ENCODE assay signal across 9 mouse cellular contexts in the genomic region with DNA sequence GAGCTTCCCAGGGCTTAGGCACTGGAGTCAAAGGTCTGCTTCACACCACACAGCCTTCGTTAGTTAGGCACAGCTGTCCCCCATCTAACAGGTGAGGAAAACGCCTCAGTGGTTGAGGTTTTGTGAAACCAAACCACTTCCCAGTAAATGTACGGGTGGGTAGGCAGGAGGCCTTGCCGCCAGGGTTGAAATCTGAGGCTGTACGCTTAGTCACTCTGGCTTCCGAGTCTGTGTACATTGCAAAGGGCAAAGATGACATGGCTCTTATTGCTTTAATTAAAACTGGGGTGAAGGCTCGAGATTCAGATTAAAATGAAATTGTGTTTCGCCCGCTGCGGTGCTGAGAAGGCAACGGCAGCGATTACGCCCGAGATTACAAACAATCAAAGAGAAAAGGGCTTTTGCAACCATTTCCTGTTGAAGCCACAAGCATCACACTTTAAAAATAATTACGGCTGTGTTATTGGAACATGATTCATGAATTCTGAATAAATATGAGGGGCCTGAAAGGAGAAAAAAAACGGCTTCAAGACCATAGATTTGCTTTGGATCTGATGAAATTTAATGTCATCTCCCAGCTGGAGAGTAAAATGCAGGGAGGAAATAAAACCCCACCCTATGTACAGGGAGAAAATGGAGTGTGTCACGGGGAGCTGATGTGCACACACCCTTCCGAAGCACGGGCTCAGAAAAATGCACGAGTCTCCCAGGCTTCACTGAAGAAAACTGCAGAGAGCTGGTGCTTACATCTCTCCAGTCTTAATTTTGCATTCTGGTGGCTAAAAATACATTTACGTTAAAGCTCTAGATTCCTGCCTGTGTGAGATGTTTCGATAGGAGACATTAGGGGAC. TPM values are rescaled to one million over a fixed set of nuclear protein-coding genes. Genes with fewer than 3 reads are reported as not detected.
DNase-seq lines count a peak whose midpoint lies in the region; ATAC-seq and TF ChIP-seq lines count a peak whose summit lies in the region.
"Had no signal": no experiment of that assay in that cellular context is flagged by ENCODE, and none has a peak within 500 bp of the region (broad histone marks: within the 10 kb centered on the region; RNA-seq: fewer than 3 reads in every experiment).

No protein-coding gene starts in this region.

- no peaks in the 10 kb centered on the region for H3K36me3 ChIP-seq in limb, embryonic 13.5 days
- H3K36me3 ChIP-seq: liver, embryonic 15.5 days had no signal

- H3K27ac ChIP-seq in limb, embryonic 13.5 days, result no peak overlapping the region
- H3K27ac ChIP-seq: liver, embryonic 15.5 days had no signal

- no peak overlapping the region for H3K4me2 ChIP-seq in limb, embryonic 13.5 days (replicated peaks)
- H3K4me2 ChIP-seq: liver, embryonic 15.5 days had no signal

- peaks cover 15% of the 10 kb centered on the region for H3K4me1 ChIP-seq in limb, embryonic 13.5 days
- H3K4me1 ChIP-seq: liver, embryonic 15.5 days had no signal

- no peak for TF ChIP-seq CTCF in brain, embryonic 14.5 days (IDR thresholded peaks at IDR 0.05; ENCODE audit: borderline replicate concordance, extremely low read depth, insufficient read depth, insufficient read length)

- no peak for TF ChIP-seq POLR2A in brain, embryonic 14.5 days (IDR thresholded peaks at IDR 0.05; ENCODE audit: borderline replicate concordance, extremely low read depth, insufficient read depth, insufficient read length, poor library complexity, severe bottlenecking)

- ATAC-seq in limb, embryonic 13.5 days (ENCODE audit: low FRiP score, low read depth), result peak; percentile 48

- DNase-seq in left cerebral cortex, postnatal 25 days (ENCODE audit: low spot score in 2 of 2), result peak; percentile 32 to 62
- DNase-seq in left cerebral cortex, postnatal 10 days (ENCODE audit: extremely low spot score in 1 of 2, low spot score in 2 of 2), result no peak
- DNase-seq in brain, embryonic 14.5 days (ENCODE audit: low read depth), result peak; percentile 53
- peak; percentile 23 to 67 for DNase-seq in thymus, adult 18-20 months
- no peak for DNase-seq in adrenal gland, adult 18-20 months (ENCODE audit: low spot score in 2 of 2)
- no peak for DNase-seq in cerebellum, postnatal 14 days
- no peak for DNase-seq in cerebellum, adult 8-10 months

- H3K27me3 ChIP-seq in limb, embryonic 13.5 days, result peaks cover 6% of the 10 kb centered on the region; the same call in 1 of the 2 replicates

- intact Hi-C loops in left cerebral cortex, postnatal 25 days (cut with DNase I), result no loop called here
- intact Hi-C loops in left cerebral cortex, postnatal 10 days (cut with DNase I), result no loop called here

- no peaks in the 10 kb centered on the region for H3K9me3 ChIP-seq in limb, embryonic 13.5 days
- H3K9me3 ChIP-seq: liver, embryonic 15.5 days had no signal

- no peak overlapping the region for H3K4me3 ChIP-seq in limb, embryonic 13.5 days
- H3K4me3 ChIP-seq: liver, embryonic 15.5 days had no signal

- WGBS in limb, embryonic 13.5 days, result 48% methylated on average over 22 of the region's 22 CpGs

- H3K9ac ChIP-seq in limb, embryonic 13.5 days, result no peak overlapping the region
- H3K9ac ChIP-seq: liver, embryonic 15.5 days had no signal

RNA-seq across cellular contexts. Expression of a gene that starts 50.5 kb away (rescaled TPM):
- total RNA-seq in left cerebral cortex, postnatal 25 days (2021), result 10 to 100 TPM; 24.6 to 27.5 TPM
- 10 to 100 TPM; 23.9 to 26.4 TPM for total RNA-seq in left cerebral cortex, postnatal 10 days (2021)
- 67.0 and 70.4 TPM in 2 replicates for polyA plus RNA-seq in brain, embryonic 14.5 days (2012; rRNA removed)
- 3.5 and 4.5 TPM in 2 replicates for polyA plus RNA-seq in limb, embryonic 13.5 days (2015; fragmentation: Nextera tagmentation; extraction: Ambion mirVana)
- total RNA-seq in adrenal gland, adult 18-20 months (2021), result 10 to 100 TPM in 1 of 2 experiments, 1 to 10 TPM in 1; 4.1 to 24.2 TPM

Comparison
In these comparisons a context has a peak if more than half of its experiments do, and no peak if none do; other contexts are left out.
1. DNase-seq: peak in left cerebral cortex, postnatal 25 days (2 of 2), brain, embryonic 14.5 days (single experiment) and thymus, adult 18-20 months (2 of 2); none in left cerebral cortex, postnatal 10 days (0 of 2), adrenal gland, adult 18-20 months (0 of 2), cerebellum, postnatal 14 days (0 of 2) and cerebellum, adult 8-10 months (single experiment).